Mouse (Mus musculus) fibroblast of lung, adult 2 months (primary cell): ENCODE data around the gene Moxd1.

Source experiments
- DNase-seq: peaks from one replicate; pipeline ENCODE4 v3.0.0-alpha.2; 2011; ENCODE audit warnings: low read depth

The Moxd1 gene

DNA sequence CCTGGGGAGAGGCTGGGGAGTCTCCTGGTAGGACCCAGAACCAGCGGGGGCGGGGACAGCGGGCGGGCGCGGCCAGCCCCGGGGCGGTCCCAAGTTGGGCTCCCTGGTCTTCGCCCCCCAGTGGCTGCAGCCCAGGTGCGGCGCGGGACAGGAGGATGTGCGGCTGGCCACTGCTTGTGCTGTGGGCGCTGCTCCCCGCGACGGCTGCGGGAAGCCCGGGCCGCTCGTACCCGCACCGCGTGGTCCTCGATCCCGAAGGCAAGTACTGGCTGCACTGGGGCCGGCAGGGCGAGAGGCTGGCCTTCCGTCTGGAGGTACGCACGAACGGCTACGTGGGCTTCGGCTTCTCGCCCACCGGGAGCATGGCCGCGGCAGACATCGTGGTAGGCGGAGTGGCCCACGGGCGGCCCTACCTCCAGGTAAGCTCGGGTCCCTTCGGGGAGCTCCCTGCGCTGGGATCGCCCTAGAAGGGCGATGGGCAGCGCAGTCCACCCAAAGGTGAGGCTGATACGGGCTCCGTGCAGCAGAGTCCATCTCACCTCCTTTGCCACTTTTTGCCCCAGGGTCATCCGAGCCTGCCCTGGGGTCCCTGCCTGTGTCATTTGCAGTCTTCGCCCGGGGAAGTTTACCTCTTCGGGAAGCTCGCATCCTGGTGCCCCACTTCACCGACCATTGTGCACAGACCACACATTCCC is at the start of gene Moxd1:
TSS of gene Moxd1 (plus strand) at position 69 of the 695 bp plus-strand sequence.
- no peak for DNase-seq

DNA sequence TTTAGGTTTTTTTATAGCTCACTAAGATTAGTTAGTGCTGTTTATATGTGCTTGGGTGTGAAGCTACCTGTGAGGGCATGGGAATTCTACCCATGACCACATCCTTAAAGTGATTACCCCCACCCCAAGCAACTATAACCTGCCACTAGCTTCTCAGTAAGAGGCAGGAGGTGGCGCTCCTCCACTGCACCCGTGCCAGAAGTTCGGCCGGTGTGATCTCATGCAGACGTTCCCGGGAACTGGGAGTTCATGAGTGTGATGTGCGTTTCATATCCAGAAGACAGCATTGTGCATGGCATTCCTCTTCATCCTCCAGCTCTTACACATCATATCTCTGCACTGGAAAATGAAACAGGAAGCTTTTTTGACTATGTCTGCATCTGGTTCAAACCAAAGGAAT is 32.9 kb upstream of the Moxd1 start:
- DNase-seq: no peak

DNA sequence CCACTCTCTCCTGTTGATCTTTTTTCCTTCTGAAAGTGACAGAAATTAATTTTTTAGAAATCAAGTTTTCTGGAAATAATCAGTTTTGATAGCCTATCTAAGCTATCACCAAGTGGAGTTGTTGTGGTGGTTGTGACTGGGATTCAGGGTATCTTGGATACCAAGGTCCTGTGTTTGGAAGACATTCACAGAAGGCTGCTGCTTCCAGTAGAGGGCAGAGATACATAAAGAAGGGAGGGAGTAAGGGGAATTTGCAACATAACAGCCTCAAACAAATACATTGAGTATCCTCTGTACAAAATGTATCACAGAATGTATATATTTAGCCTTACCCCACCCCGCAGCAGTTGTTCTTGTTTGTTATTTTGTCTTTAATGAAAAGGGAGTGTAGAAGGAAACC is 31.3 kb upstream of the Moxd1 start:
- no peak for DNase-seq

DNA sequence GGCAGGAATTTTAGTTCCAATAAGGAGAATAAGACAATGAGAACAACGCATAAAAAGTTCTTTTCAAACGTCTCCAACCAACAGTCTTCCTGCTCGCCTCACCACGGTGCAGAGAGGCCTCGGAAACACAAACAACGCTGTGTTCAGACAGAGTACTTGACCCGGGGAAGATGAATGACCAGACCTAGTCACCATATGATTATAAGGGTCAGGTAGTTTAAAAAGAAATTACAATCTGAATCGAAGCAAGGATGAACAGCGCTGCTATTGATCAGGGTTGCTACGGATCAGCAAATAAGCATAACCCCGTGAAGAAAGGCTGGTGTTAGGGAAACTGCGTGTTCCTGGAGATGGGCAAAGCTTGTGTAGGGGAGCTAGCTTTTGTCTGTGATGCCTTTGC is 24.0 kb upstream of the Moxd1 start:
- no peak for DNase-seq

DNA sequence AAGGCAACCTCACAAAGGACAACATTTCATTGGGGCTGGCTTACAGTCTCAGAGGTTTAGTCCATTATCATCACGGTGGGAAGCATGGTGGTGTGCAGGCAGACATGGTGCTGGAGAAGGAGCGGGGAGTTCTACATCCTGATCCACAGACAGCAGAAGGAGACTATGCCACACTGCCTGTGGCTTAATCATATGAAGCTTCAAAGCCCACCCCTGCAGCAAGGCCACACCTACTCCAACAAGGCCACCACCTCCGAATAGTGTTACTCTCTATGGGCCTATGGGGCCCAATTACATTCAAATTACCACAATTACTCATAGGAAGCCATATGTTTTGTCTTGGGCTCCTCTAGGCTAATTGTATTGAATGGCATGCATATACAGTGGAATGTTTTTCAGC is 23.2 kb upstream of the Moxd1 start:
- DNase-seq: no peak

DNA sequence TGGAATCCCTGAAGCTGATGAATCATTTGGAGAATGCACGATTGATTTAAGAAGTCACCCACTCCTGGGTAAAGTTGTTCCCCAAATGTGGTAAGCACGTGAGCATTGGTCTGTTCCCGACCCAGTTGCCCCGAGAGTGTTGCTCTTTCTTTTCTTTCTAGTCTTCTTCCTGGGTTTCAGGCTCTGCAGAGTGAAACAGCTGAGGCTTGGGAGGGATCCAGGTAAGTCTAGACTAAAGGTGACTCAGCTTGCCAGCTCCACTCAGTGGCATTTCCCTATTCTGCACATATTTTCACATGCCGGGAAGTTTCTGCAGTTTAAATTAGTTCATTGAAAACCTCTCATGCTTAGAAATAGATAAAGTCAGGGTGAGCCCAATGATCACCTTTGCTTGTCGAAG is 13.2 kb upstream of the Moxd1 start:
- DNase-seq: peak; percentile 93

DNA sequence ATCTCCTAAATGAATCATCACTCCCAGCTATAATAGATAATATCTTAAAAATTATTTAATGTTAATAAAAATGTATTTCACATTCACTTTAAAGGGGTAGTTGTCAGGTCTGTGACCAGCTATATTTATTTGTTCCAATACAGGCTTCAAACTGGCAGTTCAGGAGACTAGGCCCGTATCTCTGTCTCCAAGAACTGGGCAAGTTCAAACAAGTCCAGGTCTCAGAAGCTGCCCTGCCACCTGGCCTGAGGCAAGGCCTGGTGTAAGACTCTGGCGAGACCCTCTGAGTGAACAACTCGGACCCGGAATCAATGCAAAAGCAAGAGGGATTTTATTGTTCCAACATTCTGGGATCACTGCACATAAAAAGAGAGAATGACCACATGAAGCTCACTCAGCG is 10.0 kb upstream of the Moxd1 start:
- DNase-seq: no peak

DNA sequence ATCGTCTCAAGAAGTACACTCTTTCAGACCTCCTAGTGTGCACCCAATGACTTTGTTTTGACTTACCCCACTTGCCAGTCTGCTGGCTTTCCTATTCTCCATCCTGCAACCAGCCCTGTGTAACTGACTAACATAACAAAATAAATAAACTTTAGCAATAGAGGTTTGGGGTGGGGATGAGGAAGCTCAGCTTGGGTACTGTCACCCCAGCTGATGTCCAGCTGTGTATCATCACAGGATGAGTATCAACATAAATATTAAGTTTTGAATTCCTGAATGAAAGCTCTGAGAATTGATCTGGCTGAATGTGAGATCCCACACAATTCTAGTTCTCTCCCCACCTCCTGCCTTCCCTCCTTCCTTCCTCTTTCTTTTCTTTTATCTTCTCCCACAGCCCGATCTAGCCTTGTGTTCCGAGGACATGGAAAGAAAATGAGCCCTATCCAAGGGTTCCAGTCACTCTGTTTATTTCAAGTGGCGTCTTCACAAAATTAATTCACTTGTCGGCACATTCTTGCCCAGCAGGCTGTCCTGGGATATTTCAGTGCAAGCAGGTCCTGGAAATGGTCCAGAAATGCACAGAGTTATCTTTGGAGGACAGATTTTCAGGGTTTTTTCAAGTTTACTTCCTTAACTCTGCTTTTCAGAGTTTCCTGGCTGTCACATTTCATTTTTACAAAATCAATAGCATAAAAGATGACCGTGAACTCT is 5.6 kb upstream of the Moxd1 start:
- DNase-seq: no peak

DNA sequence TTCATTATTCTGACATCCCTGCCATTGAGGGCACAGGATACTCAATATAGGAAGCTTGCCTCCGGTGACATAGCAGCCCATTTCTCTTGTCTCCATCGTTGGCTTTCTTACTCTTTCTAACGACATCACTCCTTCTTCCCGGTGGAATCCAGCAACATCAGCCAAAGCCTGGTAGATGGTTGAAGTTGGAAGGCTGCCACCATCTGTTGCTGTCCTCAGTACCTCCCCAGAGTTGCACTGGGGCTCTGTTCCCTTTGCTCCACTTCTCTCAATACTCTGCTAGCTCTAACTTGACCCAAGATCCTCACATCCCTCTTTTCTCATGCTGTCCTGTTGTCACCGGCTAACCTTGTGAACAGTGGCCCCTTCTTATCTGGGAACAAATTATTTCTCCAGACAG is 2.4 kb upstream of the Moxd1 start:
- DNase-seq: no peak

DNA sequence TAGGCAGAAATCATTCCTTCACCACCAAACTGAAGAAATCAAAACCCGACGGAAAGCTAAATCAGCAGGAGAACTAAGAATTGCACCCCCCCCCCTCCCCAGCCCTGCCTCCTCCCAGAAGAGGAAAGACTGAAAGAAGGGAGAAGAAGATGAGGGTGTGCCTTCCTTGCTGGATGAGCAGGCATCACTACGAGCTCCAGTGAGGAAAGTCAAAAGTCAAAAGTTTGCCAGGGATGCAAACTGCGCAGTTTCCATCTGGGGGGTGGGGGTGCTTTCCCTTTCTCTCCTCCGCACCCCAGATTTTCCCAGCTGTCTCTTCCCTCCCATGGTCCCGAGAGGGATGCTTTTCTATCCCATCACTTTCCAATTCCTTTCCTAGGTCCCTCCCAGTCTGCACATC is 406 bp upstream of the Moxd1 start:
- no peak for DNase-seq

DNA sequence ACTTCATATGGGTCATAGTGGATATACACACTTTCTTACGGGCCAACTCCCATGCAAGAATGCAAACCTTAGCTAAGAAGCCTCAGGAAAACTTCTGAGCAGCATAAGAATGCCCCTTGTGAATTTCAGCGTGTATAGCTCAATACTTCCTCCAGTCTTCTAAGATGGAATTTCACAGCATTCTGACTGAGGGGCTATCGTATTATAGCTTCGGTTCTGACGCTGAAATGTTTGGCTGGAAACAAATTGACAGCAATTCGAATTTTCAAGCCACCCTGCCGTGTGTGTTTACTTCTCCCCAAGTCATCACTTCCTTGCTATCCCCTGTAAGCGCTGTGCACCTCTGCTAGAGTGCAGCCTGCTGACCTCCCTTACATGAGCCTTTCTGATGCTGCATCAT is 1.3 kb downstream of the Moxd1 start:
- no peak for DNase-seq

DNA sequence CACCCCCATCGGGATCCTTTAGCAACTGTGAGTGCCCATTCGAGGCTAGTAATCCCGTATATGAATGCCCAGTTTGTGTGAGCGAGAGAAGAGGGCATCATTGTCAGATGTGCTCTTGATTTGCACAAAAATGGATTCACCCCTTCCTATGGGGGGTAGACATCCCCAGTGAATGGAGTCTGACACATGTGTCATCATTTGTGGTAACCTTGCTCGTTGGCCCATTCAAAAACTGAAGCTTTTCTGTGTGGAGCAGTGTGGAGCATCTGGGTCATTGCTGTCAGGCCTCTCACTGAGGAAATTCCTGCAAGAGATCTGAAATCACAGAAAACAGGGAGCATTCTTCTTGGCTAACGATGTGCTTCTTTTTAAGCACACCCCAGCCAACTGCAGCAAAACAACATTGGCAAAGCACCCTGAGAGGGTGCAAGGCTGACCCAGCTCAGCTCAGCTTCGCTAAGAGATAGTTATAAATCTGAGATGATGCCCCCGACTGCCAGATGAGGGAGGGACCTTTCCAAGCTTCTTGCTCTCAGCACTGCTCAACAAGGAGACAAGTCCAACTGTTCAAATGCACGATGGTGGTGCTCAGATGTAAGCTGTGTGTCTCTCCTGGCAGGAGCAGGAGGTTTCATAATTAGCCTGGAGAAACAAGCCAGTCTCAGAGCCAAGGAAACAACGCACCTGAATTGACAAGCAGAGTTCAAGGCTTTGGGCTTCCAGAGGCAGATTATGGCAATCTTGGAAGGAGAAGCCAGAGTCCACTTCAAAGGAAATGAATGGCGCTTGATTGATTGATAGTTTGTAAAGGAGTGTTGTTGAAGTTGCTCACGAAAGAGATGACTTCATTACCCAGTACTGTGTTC is 5.2 kb downstream of the Moxd1 start:
- no peak for DNase-seq

DNA sequence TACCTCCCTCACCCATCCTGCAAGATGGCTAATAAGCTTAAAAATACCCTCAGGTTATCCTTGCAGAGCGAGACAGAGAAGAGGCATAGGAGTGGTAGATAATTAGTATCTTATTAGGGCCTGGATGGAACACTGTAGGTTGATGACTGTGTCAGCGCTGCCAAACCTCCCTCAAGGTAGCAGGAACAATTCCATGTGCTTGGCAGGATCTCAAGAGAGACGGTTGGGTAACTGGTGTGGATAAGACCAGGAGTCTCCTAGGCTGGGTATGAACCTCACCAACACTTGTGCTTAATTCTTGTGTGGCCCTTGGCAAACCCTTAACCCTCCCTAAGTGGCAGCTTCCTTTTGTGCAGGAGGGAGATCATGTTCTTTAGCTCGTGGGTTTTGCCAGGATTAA is 9.0 kb downstream of the Moxd1 start:
- no peak for DNase-seq

DNA sequence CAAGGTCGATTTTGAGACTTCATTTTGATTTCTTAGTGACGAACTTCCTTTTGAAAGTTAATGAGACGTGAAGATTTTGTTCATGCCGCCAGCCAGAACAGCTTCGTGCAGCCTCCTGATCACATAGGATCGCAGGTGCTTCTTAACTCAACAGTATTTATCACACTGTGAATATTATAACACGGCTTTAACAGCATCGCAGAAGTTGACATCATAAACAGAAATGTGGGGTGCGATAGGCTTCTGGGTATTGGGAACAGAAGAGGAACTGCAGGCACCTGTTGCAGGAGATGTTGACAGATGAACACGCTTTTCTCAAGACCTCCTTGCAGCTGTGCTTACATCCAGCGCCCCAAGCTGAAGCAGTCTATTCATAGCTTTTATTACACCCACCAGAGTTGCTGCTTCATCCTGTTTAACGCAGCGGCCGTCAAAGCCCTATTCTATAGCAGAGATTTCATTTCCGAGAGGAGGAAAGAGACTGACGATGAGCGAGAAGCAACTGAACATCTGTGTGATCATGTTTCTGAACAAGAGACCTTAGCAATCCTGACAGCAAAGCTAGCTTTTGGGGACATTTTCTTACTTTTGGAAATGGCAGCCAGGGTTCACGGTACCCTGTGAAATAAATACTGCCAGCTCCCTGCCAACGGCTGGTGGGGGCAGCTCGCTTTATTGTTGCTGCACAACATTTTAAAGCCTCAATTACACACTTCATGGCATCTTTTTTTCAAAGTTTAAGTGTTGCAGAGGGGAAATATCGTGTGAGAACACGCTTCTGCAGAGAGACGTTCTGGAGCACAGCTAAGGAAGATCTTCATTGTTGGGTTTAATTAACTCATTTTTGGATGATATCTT is 12.3 kb downstream of the Moxd1 start:
- no peak for DNase-seq

DNA sequence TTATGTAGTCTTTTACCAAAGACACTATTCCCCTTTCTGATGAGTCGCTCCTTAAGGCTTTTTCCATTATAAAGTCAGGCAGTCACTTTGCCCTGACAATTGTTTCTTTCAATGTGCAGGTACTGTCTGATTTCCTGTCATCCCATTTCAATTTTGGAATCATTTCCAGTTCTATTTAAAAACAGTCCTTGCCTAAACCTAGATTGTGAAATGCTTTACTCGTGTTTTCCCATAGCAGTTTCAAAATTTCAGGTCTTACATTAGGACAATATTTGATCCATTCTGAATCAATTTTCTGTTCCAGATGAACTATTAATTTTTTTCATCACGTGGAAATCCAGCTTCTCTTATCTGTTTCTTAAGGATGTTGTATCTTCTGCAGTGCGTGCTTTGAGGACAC is 23.5 kb downstream of the Moxd1 start:
- no peak for DNase-seq

DNA sequence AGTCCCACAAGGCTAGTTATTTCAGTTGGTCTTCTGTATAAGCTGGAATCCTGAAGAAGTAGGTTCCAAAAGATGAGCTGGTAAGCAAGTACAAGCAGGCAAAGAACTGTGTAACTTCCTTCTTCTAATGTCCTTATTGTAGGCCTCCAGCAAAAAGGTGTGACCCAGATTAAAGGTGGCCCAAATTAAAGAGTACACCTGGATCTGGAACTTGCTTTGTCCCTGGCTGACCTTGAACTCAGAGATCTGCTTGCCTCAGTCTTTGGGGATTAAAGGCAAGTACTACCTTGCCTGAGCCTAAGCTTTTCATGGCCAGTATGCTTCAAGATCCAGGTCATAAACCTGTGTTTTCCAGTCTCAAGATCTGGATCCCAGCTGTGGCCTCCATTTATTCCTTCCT is 24.8 kb downstream of the Moxd1 start:
- no peak for DNase-seq

DNA sequence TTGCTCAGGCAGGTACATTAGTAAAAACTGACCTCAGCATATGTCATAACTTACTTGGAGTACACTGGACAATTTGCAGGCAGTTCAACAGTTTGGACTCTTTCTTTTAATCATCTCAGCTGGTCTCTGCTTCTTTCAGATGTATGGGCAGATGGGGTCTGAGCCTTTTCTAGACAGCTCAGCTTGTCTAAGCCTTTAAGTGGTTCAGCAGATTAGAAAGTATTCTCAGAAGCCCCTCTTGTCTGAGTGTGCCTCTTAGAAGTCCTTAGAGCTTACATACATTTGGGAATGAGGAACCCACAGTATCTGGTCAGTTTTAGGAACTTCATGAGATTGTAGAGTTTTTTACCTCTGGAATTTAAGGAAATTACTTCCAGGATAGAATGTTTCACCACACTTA is 28.3 kb downstream of the Moxd1 start:
- DNase-seq: no peak

DNA sequence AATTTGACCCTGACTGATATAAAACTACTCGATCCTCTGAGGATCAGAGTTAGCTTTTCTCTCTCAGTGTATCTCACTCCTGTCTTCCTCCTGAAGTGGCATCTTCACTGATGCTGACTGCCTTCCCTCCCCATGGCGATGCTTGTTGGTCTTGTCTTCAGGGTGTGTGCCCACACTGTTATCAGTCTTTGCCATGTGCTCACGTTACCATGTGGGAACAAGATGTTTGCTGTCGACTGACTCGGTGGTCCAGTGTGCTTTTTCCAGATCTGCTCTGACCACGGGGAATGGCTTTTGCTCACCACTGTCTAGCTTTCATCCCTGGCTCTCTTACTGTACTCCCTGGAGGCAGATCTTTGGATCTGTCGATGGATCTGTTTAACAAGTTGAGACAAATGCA is 34.8 kb downstream of the Moxd1 start:
- no peak for DNase-seq

DNA sequence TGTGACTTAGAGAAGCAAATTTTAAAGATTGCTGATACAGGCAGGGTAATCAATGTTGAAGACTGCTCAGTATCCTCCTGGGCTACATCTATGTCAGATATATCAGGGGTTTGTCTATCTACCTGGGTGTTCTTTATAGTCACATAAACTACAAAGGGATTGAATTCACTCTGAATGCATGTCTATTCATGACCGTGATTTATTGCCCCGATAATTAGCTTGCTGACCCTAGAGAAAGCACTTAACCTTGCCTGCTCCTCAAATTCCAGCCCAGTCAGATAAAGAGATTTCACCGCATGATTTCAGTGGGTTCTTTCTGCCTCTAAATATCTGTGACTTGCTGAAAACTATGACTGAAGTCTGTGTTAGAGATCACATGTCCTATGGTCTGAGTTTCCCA is 35.6 kb downstream of the Moxd1 start:
- DNase-seq: no peak

DNA sequence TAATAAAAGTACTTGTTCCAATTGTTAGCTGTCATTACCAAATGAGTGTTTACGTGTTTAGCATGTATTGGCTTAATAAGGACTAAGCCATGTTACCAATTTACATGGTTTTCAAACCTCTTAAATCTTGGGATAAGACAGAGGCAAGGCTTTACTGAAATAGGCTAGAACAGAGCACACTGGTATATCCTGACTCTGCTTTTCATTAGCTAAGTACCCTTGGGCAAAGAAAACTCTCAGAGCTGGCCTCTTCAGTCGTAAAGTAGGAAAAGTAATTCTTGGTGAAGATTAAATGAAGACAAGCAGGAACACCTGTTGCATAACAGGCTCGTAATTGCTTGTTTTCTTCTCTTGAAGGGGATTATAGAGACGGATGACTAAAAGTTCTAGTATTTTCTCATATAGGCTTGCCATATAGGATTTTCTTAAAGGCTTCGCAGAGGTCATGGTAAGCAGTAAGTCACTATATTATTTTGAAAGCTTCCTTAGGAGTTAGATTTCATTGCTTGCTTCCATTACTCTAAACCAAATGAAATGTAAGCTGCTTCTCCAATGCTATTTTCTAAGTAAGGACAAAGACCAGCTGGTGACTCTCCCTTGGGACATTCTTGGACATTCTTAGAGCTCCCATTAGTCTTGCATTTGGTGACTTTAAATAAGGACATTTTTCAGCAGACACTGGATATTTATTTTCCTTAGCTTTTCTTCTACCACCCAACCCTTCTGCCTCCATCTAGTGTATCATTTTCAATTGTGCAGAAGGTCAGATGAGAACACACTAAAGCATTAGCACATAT is 36.7 kb downstream of the Moxd1 start:
- no peak for DNase-seq

DNA sequence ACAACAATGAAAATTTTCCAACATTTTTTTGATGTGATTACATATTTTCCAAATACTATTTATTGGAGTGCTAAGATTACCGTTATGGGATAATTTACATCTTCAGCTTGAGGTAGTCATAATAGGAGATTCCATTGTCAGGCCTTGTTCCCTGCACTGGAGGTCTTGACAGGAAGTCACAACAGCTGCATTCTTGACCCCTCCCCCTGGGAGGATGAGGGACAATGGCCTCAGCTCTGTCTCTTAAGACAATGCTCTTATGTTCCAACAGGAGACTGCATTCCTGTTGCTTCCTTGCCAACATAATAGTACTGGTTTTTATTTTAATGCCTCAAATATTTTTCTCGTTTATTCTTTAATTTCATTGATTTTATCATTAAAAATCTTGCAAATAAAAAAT is 44.2 kb downstream of the Moxd1 start:
- DNase-seq: no peak
